Mouse (Mus musculus) heart, embryonic 15.5 days (tissue): ENCODE results near the gene Epop. TPM values are rescaled to one million over a fixed set of nuclear protein-coding genes. Genes with fewer than 3 reads are reported as not detected.
"Not testable (repeated sequence)": the region's sequence is repeated elsewhere in the genome, so short reads cannot be mapped to it uniquely, and the experiment has no call there.

Experiments
- ATAC-seq: fragments of 200-750 bp; cut with Nextera tagmentation; replicated peaks from 2 replicates; pipeline ENCODE4 v1.8.0; 2017; ENCODE audit warnings: low read depth, moderate TSS enrichment; ENCODE audit not compliant: insufficient number of reproducible peaks, insufficient read depth, low FRiP score
- H3K27ac ChIP-seq: fragments of 300-500 bp; sonication (generic); 2 replicates; pipeline ENCODE4 v1.5.1; 2015; ENCODE audit warnings: mild to moderate bottlenecking, inconsistent platforms
- H3K27me3 ChIP-seq: fragments of 300-500 bp; sonication (generic); 2 replicates; pipeline ENCODE4 v1.6.1; 2015; ENCODE audit warnings: inconsistent platforms
- H3K36me3 ChIP-seq: fragments of 300-500 bp; sonication (generic); 2 replicates; pipeline ENCODE4 v1.6.1; 2015; ENCODE audit warnings: mild to moderate bottlenecking, inconsistent platforms
- H3K4me1 ChIP-seq: fragments of 300-500 bp; sonication (generic); replicated peaks from 2 replicates; pipeline ENCODE4 v1.6.1; 2015; ENCODE audit warnings: inconsistent platforms
- H3K4me2 ChIP-seq: fragments of 300-500 bp; sonication (generic); 2 replicates; pipeline ENCODE4 v1.6.1; 2015; ENCODE audit warnings: inconsistent platforms, mild to moderate bottlenecking, moderate library complexity
- H3K4me3 ChIP-seq: fragments of 300-500 bp; sonication (generic); 2 replicates; pipeline ENCODE4 v1.5.1; 2015; ENCODE audit warnings: mild to moderate bottlenecking, inconsistent platforms
- H3K9ac ChIP-seq: fragments of 300-500 bp; sonication (generic); 2 replicates; pipeline ENCODE4 v1.6.1; 2015; ENCODE audit warnings: mild to moderate bottlenecking, inconsistent platforms
- H3K9me3 ChIP-seq: fragments of 300-500 bp; sonication (generic); replicated peaks from 2 replicates; pipeline ENCODE4 v1.6.1; 2016; ENCODE audit warnings: inconsistent platforms
- WGBS: fragments of 180-500 bp; shearing (Covaris S2); methylation state at CpG from one replicate; pipeline ENCODE4 v1.1.7; 2015; ENCODE audit warnings: mixed read lengths; 5-methylcytosine and 5-hydroxymethylcytosine counted together
- polyA plus RNA-seq: library from polyadenylated mRNA; unstranded; fragments of >200 nt; fragmentation: Nextera tagmentation; extraction: Ambion mirVana; gene quantifications from 2 replicates; pipeline ENCODE4 v1.2.1, GENCODE M21; 2015

Epop gene
- polyA plus RNA-seq, 1 experiment from 2014 or later, result 0.71 TPM

GRCm38 (mm10) chr11:97643380-97644055 is 14.0 kb upstream of the Epop start:
- Histone ChIP-seq H3K27ac (no peak overlapping the region), H3K9ac (no peak overlapping the region), H3K36me3 (no peaks in the 10 kb centered on the region), H3K4me1 (no peaks in the 10 kb centered on the region), H3K9me3 (no peaks in the 10 kb centered on the region), H3K4me2 (no peak overlapping the region), H3K4me3 (no peak overlapping the region), H3K27me3 (no peaks in the 10 kb centered on the region)
- ATAC-seq, result no peak
- 62% methylated on average over 8 of the region's 8 CpGs for WGBS

DNA sequence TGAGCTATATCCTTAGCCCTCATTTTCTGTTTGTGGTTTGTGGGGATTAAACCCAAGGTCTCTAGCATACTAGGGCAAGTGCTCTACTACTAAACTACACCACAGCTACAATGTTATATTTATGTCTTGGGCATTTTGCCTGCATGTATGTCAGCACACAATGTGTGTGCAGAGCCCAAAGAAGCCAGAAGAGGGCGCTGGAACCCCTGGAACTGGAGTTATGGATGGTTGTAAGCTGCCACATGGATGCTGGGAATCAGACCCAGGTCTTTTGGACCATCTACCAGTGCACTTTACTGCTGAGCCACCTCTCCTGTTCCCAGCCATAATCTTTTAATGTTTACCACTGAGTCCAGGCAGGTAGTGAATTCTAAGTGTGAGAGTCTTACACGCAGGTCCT is 13.2 kb upstream of the Epop start:
- Histone ChIP-seq H3K27me3 (0 out of 2 replicates have a peak, but pooled peaks cover 2% of the 10 kb centered on the region), H3K27ac (no peak overlapping the region), H3K9ac (no peak overlapping the region), H3K36me3 (no peaks in the 10 kb centered on the region), H3K4me1 (no peaks in the 10 kb centered on the region), H3K4me2 (no peak overlapping the region), H3K4me3 (no peak overlapping the region), H3K9me3 (no peaks in the 10 kb centered on the region)
- 45% methylated on average over 2 of the region's 2 CpGs for WGBS
- ATAC-seq, result no peak

DNA sequence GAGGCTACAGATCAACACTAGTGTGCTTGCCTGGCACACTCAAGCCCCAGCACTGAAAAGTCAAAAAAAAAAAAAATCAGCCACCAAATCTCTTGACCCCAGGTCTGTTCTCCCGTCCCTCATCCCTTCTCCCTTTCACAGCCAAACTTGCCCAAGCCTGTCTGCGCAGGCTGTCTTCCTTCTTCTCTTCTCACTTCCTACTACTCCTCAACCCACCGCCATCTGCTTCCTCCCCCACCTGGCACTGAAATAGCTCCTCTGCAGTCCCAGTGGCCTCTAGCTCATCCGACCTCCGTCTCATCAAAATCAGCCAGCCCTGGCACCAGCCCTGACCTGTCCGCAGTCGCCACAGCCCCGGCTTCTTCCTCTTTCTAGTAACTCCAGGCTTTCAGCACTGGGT is 12.2 kb upstream of the Epop start:
- ATAC-seq, result no peak
- H3K27ac ChIP-seq, result no peak overlapping the region

GRCm38 (mm10) chr11:97635468-97636019 is 6.0 kb upstream of the Epop start:
- H3K4me1 ChIP-seq, result 0 out of 2 replicates have a peak, but pooled peaks cover 3% of the 10 kb centered on the region
- WGBS, result 66% methylated on average over 11 of the region's 11 CpGs
- H3K36me3 ChIP-seq, result no peaks in the 10 kb centered on the region
- H3K9me3 ChIP-seq, result no peaks in the 10 kb centered on the region
- H3K4me2 ChIP-seq, result no peak overlapping the region
- no peak overlapping the region for H3K4me3 ChIP-seq
- H3K9ac ChIP-seq, result no peak overlapping the region
- H3K27ac ChIP-seq, result no peak overlapping the region
- peaks cover 17% of the 10 kb centered on the region for H3K27me3 ChIP-seq
- no peak for ATAC-seq

More for the DNA sequence above, 12.2 kb upstream of the Epop start:
- Histone ChIP-seq H3K9ac (no peak overlapping the region), H3K4me3 (no peak overlapping the region), H3K36me3 (no peaks in the 10 kb centered on the region), H3K27me3 (0 out of 2 replicates have a peak, but pooled peaks cover 2% of the 10 kb centered on the region), H3K4me2 (no peak overlapping the region), H3K4me1 (no peaks in the 10 kb centered on the region), H3K9me3 (no peaks in the 10 kb centered on the region)
- WGBS, result 36% methylated on average over 8 of the region's 8 CpGs

DNA sequence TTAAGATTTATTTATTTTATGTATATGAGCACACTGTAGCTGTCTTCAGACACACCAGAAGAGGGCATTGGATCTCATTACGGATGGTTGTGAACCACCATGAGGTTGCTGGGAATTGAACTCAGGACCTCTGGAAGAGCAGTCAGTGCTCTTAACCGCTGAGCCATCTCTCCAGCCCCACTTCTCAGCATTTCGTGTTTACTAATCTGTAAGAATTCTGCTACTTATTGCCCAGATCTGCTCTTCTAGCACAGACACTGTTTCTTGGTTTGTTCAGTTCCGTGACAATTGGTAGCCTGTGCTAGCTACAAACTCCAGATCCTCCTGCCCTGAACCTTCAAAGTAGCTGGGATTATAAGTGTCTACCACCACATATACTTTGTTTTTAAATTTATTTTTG is 2.9 kb upstream of the Epop start:
- WGBS, result 83% methylated on average over 4 of the region's 4 CpGs

DNA sequence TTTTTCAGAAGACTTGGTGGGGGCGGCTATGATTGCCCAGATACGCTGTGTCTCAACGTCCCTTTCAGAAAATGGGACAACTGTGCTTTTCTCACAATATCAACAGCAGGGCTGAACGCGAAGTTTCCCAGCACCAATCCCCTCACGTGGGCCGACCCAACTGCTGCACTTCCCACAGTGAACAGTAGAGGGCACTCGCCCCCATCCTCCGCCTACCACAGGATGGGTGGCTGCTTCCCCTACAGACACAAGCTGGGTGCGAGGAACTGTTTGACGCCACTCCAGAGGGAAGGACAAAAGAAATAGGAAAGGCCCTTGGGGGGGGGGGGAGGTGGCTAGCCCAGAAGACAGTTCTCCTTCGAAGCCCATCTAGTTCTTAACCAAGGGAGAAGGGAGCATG is 2.4 kb upstream of the Epop start:
- Histone ChIP-seq H3K27ac (no peak overlapping the region), H3K36me3 (no peaks in the 10 kb centered on the region), H3K27me3 (peaks cover 49% of the 10 kb centered on the region), H3K4me3 (no peak overlapping the region), H3K9ac (no peak overlapping the region), H3K9me3 (no peaks in the 10 kb centered on the region), H3K4me1 (peaks cover 30% of the 10 kb centered on the region), H3K4me2 (no peak overlapping the region)
- 5% methylated on average over 12 of the region's 12 CpGs for WGBS
- ATAC-seq, result 0 out of 2 replicates have a peak, but pooled peaks have one; percentile 23

More for the DNA sequence above, 2.9 kb upstream of the Epop start:
- Histone ChIP-seq H3K27me3 (peaks cover 44% of the 10 kb centered on the region), H3K4me1 (peaks cover 30% of the 10 kb centered on the region)
- not testable (repeated sequence) for H3K9me3 ChIP-seq, H3K4me2 ChIP-seq, H3K9ac ChIP-seq, H3K27ac ChIP-seq, H3K36me3 ChIP-seq, H3K4me3 ChIP-seq, ATAC-seq

DNA sequence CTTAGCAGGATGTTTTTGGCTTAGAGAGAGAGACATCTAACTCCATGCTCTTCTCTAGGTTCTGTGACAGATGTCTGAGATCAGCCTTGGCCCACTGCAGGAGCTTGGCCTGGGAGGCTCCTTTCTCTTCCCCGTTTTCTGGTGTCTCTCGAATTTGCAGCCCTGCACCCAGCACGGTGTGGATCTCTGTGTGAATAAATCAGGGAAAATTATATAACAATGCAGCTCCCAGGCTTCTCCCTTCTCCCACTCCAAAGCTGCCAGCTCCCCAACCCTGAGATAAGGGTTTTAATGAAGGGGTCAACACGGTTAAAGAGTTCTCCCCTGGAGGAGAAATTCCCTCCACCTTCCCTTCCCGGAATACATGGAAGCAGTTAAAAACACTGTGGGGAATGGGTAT is 2.0 kb upstream of the Epop start:
- Histone ChIP-seq H3K27ac (no peak overlapping the region), H3K27me3 (peaks cover 54% of the 10 kb centered on the region), H3K9ac (no peak overlapping the region), H3K4me3 (no peak overlapping the region), H3K36me3 (no peaks in the 10 kb centered on the region), H3K4me1 (peaks cover 30% of the 10 kb centered on the region), H3K9me3 (no peaks in the 10 kb centered on the region), H3K4me2 (no peak overlapping the region)
- no peak for ATAC-seq
- WGBS, result 10% methylated on average over 5 of the region's 5 CpGs

DNA sequence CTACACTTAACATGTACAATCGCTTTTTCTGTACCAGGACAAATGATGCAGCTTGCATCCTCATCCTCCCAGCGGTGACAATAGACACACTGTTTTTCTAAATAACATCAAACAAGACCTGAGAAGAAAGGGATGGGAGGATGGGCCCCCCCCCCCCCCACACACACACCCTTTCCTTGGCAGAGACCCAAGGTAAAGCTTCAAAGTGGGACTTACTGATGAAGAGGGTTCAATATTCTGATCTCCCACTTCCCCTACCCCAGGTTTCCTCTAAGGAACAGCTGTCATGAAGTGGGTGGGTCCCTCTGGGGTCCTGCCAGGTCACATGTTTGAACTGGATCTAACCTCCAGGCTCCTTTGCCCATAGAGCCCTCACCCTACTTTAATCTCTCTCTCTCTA is 1.5 kb upstream of the Epop start:
- Histone ChIP-seq H3K27ac (no peak overlapping the region), H3K36me3 (no peaks in the 10 kb centered on the region), H3K9ac (no peak overlapping the region), H3K4me2 (no peak overlapping the region), H3K27me3 (peaks cover 58% of the 10 kb centered on the region), H3K4me3 (no peak overlapping the region), H3K4me1 (peaks cover 30% of the 10 kb centered on the region), H3K9me3 (no peaks in the 10 kb centered on the region)
- 33% methylated on average over 2 of the region's 2 CpGs for WGBS
- ATAC-seq, result no peak

GRCm38 (mm10) chr11:97628568-97629518 is 659 bp downstream of the Epop start:
- H3K4me2 ChIP-seq, result peak overlapping the region; percentile 97
- peak; percentile 28; the same call in 1 of the 2 replicates for ATAC-seq
- peaks cover 30% of the 10 kb centered on the region for H3K4me1 ChIP-seq
- WGBS, result under 1% methylated on average over 105 of the region's 106 CpGs
- H3K27ac ChIP-seq, result no peak overlapping the region
- no peaks in the 10 kb centered on the region for H3K9me3 ChIP-seq
- peak overlapping the region; percentile 73 for H3K4me3 ChIP-seq
- H3K36me3 ChIP-seq, result no peaks in the 10 kb centered on the region
- peak overlapping the region; percentile 70 for H3K9ac ChIP-seq
- H3K27me3 ChIP-seq, result peaks cover 80% of the 10 kb centered on the region

DNA sequence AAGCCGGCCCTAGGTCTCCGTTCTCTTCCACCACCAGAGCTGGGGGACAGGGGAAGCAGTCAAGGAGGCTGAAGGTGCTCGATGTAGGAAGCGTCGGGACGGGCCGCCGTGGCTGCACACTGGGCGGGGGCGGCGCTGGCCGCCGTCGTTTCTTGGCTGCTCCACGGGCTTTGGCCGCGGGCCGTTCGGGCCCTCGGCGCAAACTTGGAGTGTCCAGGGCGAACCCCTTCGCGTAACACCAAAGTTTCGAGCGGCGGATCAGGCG is 1.3 kb downstream of the Epop start:
- under 1% methylated on average over 28 of the region's 28 CpGs for WGBS
- peaks cover 30% of the 10 kb centered on the region for H3K4me1 ChIP-seq
- peak overlapping the region; percentile 97 for H3K4me2 ChIP-seq
- H3K27ac ChIP-seq, result no peak overlapping the region
- H3K4me3 ChIP-seq, result peak overlapping the region; percentile 73
- 0 out of 2 replicates have a peak overlapping the region, but pooled peaks have one; percentile 70 for H3K9ac ChIP-seq
- ATAC-seq, result no peak
- H3K36me3 ChIP-seq, result no peaks in the 10 kb centered on the region
- H3K9me3 ChIP-seq, result no peaks in the 10 kb centered on the region
- peaks cover 86% of the 10 kb centered on the region for H3K27me3 ChIP-seq

- Histone ChIP-seq H3K9ac (0 out of 2 replicates have a peak overlapping the region, but pooled peaks have one; percentile 70), H3K4me1 (peaks cover 30% of the 10 kb centered on the region), H3K4me3 (peak overlapping the region; percentile 73), H3K27ac (no peak overlapping the region), H3K4me2 (peak overlapping the region; percentile 97), H3K27me3 (peaks cover 91% of the 10 kb centered on the region), H3K9me3 (no peaks in the 10 kb centered on the region), H3K36me3 (no peaks in the 10 kb centered on the region)
- no peak for ATAC-seq
- WGBS, result 7% methylated on average over 30 of the region's 30 CpGs
Observed at GRCm38 (mm10) chr11:97627556-97628302, 1.8 kb downstream of the Epop start.
